24 mouse cellular contexts compared by ENCODE assay signal in the genomic region with DNA sequence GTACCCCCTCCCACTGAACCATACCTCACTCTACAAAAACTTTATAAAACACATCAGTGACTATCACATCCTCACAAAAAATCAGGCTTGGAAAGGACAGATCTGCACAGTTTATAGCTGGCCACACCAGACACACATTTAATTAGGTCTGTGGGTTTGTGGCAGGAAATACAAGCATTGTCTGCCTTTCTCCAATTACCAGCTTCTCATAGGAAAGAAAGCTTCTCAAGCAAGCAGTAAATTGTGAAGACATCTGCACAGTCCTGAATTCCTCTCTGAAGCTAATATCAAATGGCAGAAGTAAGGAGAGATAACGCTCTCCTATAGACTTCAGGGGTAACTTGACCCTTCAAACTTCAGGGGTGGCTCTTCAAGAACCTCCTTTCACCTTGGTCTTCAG. TPM values are rescaled to one million over a fixed set of nuclear protein-coding genes. Genes with fewer than 3 reads are reported as not detected.
A peak's percentile ranks its signal among the peaks of the same experiment; 100 is the strongest.
DNase-seq lines count a peak whose midpoint lies in the region; ATAC-seq lines count a peak whose summit lies in the region.
"Had no signal": no experiment of that assay in that cellular context is flagged by ENCODE, and none has a peak within 500 bp of the region (broad histone marks: within the 10 kb centered on the region; RNA-seq: fewer than 3 reads in every experiment).

No protein-coding gene starts in this region.

- H3K9me3 ChIP-seq in kidney, embryonic 16.5 days (ENCODE audit: low read length), result peaks cover 4% of the 10 kb centered on the region
- H3K9me3 ChIP-seq: embryonic facial prominence, embryonic 13.5 days; forebrain, embryonic 13.5 days; heart, embryonic 10.5 days had no signal

- no peak overlapping the region for H3K9ac ChIP-seq in kidney, embryonic 16.5 days (replicated peaks; ENCODE audit: low read length)
- H3K9ac ChIP-seq: embryonic facial prominence, embryonic 13.5 days; forebrain, embryonic 13.5 days; forebrain, postnatal 0 days; heart, embryonic 15.5 days; hindbrain, embryonic 13.5 days had no signal

- H3K4me1 ChIP-seq in kidney, embryonic 16.5 days (ENCODE audit: insufficient read depth, low read length), result no peaks in the 10 kb centered on the region; the same call in 1 of the 2 replicates

- no peaks in the 10 kb centered on the region for H3K36me3 ChIP-seq in kidney, embryonic 16.5 days (ENCODE audit: insufficient read depth, low read length)
- H3K36me3 ChIP-seq: embryonic facial prominence, embryonic 13.5 days; G1E; heart, embryonic 10.5 days; heart, embryonic 15.5 days; hindbrain, embryonic 13.5 days had no signal

- no peak overlapping the region for H3K4me3 ChIP-seq in kidney, embryonic 16.5 days (ENCODE audit: low read length)
- H3K4me3 ChIP-seq: embryonic facial prominence, embryonic 13.5 days; forebrain, embryonic 13.5 days; heart, embryonic 10.5 days; heart, embryonic 15.5 days; hindbrain, embryonic 13.5 days had no signal

- DNase-seq in kidney, adult 11 months, result no peak
- DNase-seq in 416B (ENCODE audit: low read depth) (peak; percentile 63), MN1 (ENCODE audit: low spot score) (peak; percentile 38)
- peak; percentile 39 for DNase-seq in naive thymus-derived CD4-positive, alpha-beta T cell, adult 2 months (ENCODE audit: low read depth)
- DNase-seq in frontal cortex, postnatal 10 days (ENCODE audit: low spot score in 2 of 2), result no peak
- DNase-seq: adrenal gland, postnatal 14 days; cerebellum, adult 11-12 months; cerebellum, adult 9-10 months; cerebellum, postnatal 25 days; forebrain, postnatal 0 days; gastrocnemius, postnatal 36 days; heart, adult 18-20 months; heart, postnatal 14 days had no signal

- ATAC-seq in kidney, embryonic 16.5 days (ENCODE audit: low FRiP score, low TSS enrichment), result peak; percentile 35; the same call in 1 of the 2 replicates
- ATAC-seq: activated CD4-positive, CD25-positive, alpha-beta regulatory T cell, adult 4 months; CD4-positive, CD25-positive, alpha-beta regulatory T cell, adult 4 months; forebrain, embryonic 13.5 days; forebrain, postnatal 0 days; hindbrain, postnatal 0 days; Patski had no signal

- H3K4me2 ChIP-seq in kidney, embryonic 16.5 days (replicated peaks; ENCODE audit: low read depth, low read length), result no peak overlapping the region
- H3K4me2 ChIP-seq: embryonic facial prominence, embryonic 13.5 days; forebrain, embryonic 13.5 days; heart, embryonic 15.5 days; hindbrain, embryonic 13.5 days had no signal

- 36% methylated on average over 1 of the region's 1 CpGs for WGBS in kidney, embryonic 16.5 days

- no peaks in the 10 kb centered on the region for H3K27me3 ChIP-seq in kidney, embryonic 16.5 days (ENCODE audit: insufficient read depth, low read length)
- H3K27me3 ChIP-seq: embryonic facial prominence, embryonic 13.5 days; heart, embryonic 15.5 days; hindbrain, embryonic 13.5 days; Patski had no signal

- no peak overlapping the region for H3K27ac ChIP-seq in kidney, embryonic 16.5 days (ENCODE audit: low read length)
- H3K27ac ChIP-seq: embryonic facial prominence, embryonic 13.5 days; forebrain, embryonic 13.5 days; heart, embryonic 10.5 days; heart, embryonic 15.5 days; hindbrain, embryonic 13.5 days; hindbrain, postnatal 0 days had no signal

RNA-seq across cellular contexts. Expression of gene Gm5617, which starts 41.2 kb away (rescaled TPM):
- 31.5 and 34.6 TPM in 2 replicates for polyA plus RNA-seq in kidney, embryonic 16.5 days (2015; fragmentation: Nextera tagmentation; extraction: Ambion mirVana)

RNA-seq across cellular contexts. Expression of gene Rbm7, which starts 41.3 kb away (rescaled TPM):
- 122 and 126 TPM in 2 replicates for polyA plus RNA-seq in kidney, embryonic 16.5 days (2015; fragmentation: Nextera tagmentation; extraction: Ambion mirVana)

RNA-seq across cellular contexts. Expression of gene Rexo2, which starts 56.0 kb away (rescaled TPM):
- polyA plus RNA-seq in kidney, embryonic 16.5 days (2015; fragmentation: Nextera tagmentation; extraction: Ambion mirVana), result 110 and 118 TPM in 2 replicates

Comparison
In these comparisons a context has a peak if more than half of its experiments do, and no peak if none do; other contexts are left out.
1. DNase-seq: peak in 416B (single experiment), MN1 (single experiment) and naive thymus-derived CD4-positive, alpha-beta T cell, adult 2 months (single experiment); none in kidney, adult 11 months (single experiment) and frontal cortex, postnatal 10 days (0 of 2).